Mouse (Mus musculus): Measurements from ENCODE around the gene Btbd11.

GRCm38 (mm10) chr10:85394558-85394957, 7.9 kb downstream of the Btbd11 start:
- TF ChIP-seq POLR2A (IDR thresholded peaks at IDR 0.05; ENCODE audit: borderline replicate concordance, control insufficient read depth, low read depth, low read length), result no peak
- TF ChIP-seq CTCF (IDR thresholded peaks at IDR 0.05; ENCODE audit: control insufficient read depth, insufficient read depth, low read length), result no peak

Data from bone marrow, adult 2 months (tissue).